Mouse (Mus musculus) limb, embryonic 14.5 days (tissue): ENCODE measurements around the gene Kcnj11. TPM values are rescaled to one million over a fixed set of nuclear protein-coding genes. Genes with fewer than 3 reads are reported as not detected.
A peak's percentile ranks its signal among the peaks of the same experiment; 100 is the strongest.

Source experiments
- ATAC-seq: fragments of 200-750 bp; cut with Nextera tagmentation; 2 replicates; pipeline ENCODE4 v1.8.0; 2017; ENCODE audit warnings: low read depth, moderate number of reproducible peaks, moderate TSS enrichment; ENCODE audit not compliant: low FRiP score
- DNase-seq: peaks from one replicate; pipeline ENCODE4 v3.0.0-alpha.2; 2015; ENCODE audit warnings: low spot score
- H3K27ac ChIP-seq: fragments of 300-500 bp; sonication (generic); replicated peaks from 2 replicates; pipeline ENCODE4 v1.5.1; 2014; ENCODE audit warnings: low read depth, mild to moderate bottlenecking, low read length, moderate library complexity, mixed read lengths
- H3K27me3 ChIP-seq: fragments of 300-500 bp; sonication (generic); 2 replicates; pipeline ENCODE4 v1.6.1; 2014; ENCODE audit warnings: low read length, mixed read lengths; ENCODE audit not compliant: control insufficient read depth, insufficient read depth
- H3K36me3 ChIP-seq: fragments of 300-500 bp; sonication (generic); 2 replicates; pipeline ENCODE4 v1.6.1; 2014; ENCODE audit warnings: mild to moderate bottlenecking, low read length, moderate library complexity, mixed read lengths; ENCODE audit not compliant: control insufficient read depth, insufficient read depth
- H3K4me1 ChIP-seq: fragments of 300-500 bp; sonication (generic); 2 replicates; pipeline ENCODE4 v1.6.1; 2014; ENCODE audit warnings: antibody characterized with exemption, low read length, mixed read lengths; ENCODE audit not compliant: control insufficient read depth, insufficient read depth
- H3K4me2 ChIP-seq: fragments of 300-500 bp; sonication (generic); replicated peaks from 2 replicates; pipeline ENCODE4 v1.6.1; 2014; ENCODE audit warnings: low read depth, mild to moderate bottlenecking, low read length, moderate library complexity; ENCODE audit not compliant: severe bottlenecking
- H3K4me3 ChIP-seq: fragments of 300-500 bp; sonication (generic); replicated peaks from 2 replicates; pipeline ENCODE4 v1.5.1; 2014; ENCODE audit warnings: low read length
- H3K9ac ChIP-seq: fragments of 300-500 bp; sonication (generic); 2 replicates; pipeline ENCODE4 v1.6.1; 2014; ENCODE audit warnings: mild to moderate bottlenecking, low read depth, low read length, moderate library complexity; ENCODE audit not compliant: severe bottlenecking
- H3K9me3 ChIP-seq: fragments of 300-500 bp; sonication (generic); 2 replicates; pipeline ENCODE4 v1.6.1; 2016; ENCODE audit warnings: low read length; ENCODE audit not compliant: control insufficient read depth
- POLR2A ChIP-seq: fragments of 200-500 bp; IDR thresholded peaks from 2 replicates; pipeline ENCODE4 v1.8.0; 2012; ENCODE audit warnings: inconsistent platforms, mild to moderate bottlenecking, moderate library complexity, borderline replicate concordance; ENCODE audit not compliant: insufficient read depth, insufficient read length; ENCODE audit errors: extremely low read depth
- WGBS: fragments of 180-500 bp; shearing (Covaris S2); extraction: QIAGEN DNeasy Blood & Tissue Kit; methylation state at CpG from one replicate; pipeline ENCODE4 v1.1.7; 2014; 5-methylcytosine and 5-hydroxymethylcytosine counted together
- polyA plus RNA-seq, 2 experiments: library from polyadenylated mRNA; depleted of rRNA in 1 of 2; stranded (reverse) in 1 of 2; unstranded in 1 of 2; fragments of >200 nt; fragmentation: Nextera tagmentation in 1 of 2; extraction: Ambion mirVana in 1 of 2; gene quantifications; 2 replicates each; pipeline versions ENCODE4 v1.2.1 to v1.2.3; 2012 to 2014

Kcnj11 gene
- polyA plus RNA-seq (2012; rRNA removed) (2.6 and 4.7 TPM in 2 replicates), polyA plus RNA-seq (2014; fragmentation: Nextera tagmentation; extraction: Ambion mirVana) (0.28 and 0.41 TPM in 2 replicates)

GRCm38 (mm10) chr7:46100563-46100962 is at the start of gene Kcnj11:
Kcnj11 (minus strand) TSS chr7:46100764.
- no peaks in the 10 kb centered on the region for H3K4me1 ChIP-seq
- H3K4me2 ChIP-seq: peak within 1 kb of the TSS; percentile 84
- 0% methylated on average over 32 of the region's 34 CpGs for WGBS
- no peak for TF ChIP-seq POLR2A
- no peaks in the 10 kb centered on the region for H3K36me3 ChIP-seq
- H3K9me3 ChIP-seq: no peaks in the 10 kb centered on the region
- H3K27me3 ChIP-seq: no peaks in the 10 kb centered on the region; the same call in 1 of the 2 replicates
- H3K9ac ChIP-seq: peak within 1 kb of the TSS; percentile 52
- H3K27ac ChIP-seq: no peak within 1 kb of the TSS
- peak within 1 kb of the TSS; percentile 44 for H3K4me3 ChIP-seq
- DNase-seq: peak; percentile 84
- ATAC-seq: peak; percentile 78

DNA sequence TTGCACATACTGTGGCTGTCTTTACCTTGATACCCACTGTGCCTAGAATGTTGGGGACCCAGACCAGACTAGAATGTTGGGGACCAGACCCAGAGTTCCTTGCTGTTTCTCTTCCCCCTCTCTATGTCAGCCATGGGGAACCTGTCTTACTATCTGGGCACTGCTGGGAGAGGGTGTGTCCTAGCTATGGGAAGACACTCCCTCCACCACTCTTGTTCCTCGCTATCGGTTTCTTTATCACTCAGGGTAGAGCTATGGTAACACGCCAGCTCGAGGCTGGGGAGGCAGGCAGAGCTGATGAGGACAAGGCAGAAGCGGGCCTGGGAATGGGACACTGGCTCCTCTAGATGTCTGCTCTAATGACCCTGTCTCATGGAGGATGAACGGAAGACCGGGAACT is 46.9 kb upstream of the Kcnj11 start:
- H3K4me1 ChIP-seq: no peaks in the 10 kb centered on the region
- WGBS: 83% methylated on average over 7 of the region's 7 CpGs
- no peak for TF ChIP-seq POLR2A
- H3K4me3 ChIP-seq: no peak overlapping the region
- H3K9me3 ChIP-seq: no peaks in the 10 kb centered on the region
- no peaks in the 10 kb centered on the region for H3K36me3 ChIP-seq
- no peak for DNase-seq
- H3K9ac ChIP-seq: no peak overlapping the region
- ATAC-seq: no peak
- no peaks in the 10 kb centered on the region for H3K27me3 ChIP-seq
- H3K27ac ChIP-seq: no peak overlapping the region
- no peak overlapping the region for H3K4me2 ChIP-seq

DNA sequence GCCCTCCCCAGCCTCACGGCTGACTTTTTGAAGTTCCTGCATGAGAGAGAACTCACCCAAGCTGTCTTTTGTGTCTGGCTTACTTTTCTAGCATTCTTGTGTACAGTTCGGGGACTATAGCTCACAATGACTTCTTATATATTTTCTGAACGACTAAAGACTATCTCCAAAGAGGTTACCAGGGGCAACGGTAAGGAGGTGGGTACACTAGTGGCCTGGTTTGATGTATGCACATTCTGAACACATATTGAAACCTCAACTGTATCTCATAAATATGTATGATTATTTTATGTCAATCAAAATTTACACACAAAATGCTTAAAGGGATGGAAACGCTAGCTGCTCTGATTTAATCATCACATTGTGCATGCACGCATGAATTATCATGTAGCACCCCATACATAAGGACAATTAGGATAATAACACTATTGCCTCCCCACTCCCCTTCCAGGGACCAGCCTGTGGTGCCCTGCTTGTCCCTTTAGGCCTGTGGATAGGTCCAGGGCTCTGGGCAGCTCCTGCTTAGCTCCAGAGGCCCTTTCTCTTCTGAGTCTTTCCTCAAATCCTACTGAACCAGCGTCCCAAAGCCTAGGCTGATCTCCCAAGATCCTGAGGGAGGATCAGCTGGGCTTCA is 46.2 kb upstream of the Kcnj11 start:
- ATAC-seq (no peak), DNase-seq (no peak)
- H3K4me3 ChIP-seq: no peak overlapping the region
- no peak for TF ChIP-seq POLR2A
- H3K27ac ChIP-seq: no peak overlapping the region
- no peaks in the 10 kb centered on the region for H3K9me3 ChIP-seq
- no peak overlapping the region for H3K9ac ChIP-seq
- no peaks in the 10 kb centered on the region for H3K36me3 ChIP-seq
- no peaks in the 10 kb centered on the region for H3K4me1 ChIP-seq
- WGBS: 84% methylated on average over 7 of the region's 7 CpGs
- H3K4me2 ChIP-seq: no peak overlapping the region
- no peaks in the 10 kb centered on the region for H3K27me3 ChIP-seq

GRCm38 (mm10) chr7:46144061-46144460 is 43.5 kb upstream of the Kcnj11 start:
- 69% methylated on average over 8 of the region's 8 CpGs for WGBS
- no peaks in the 10 kb centered on the region for H3K4me1 ChIP-seq
- H3K9me3 ChIP-seq: no peaks in the 10 kb centered on the region
- DNase-seq (no peak), ATAC-seq (no peak)
- no peak overlapping the region for H3K9ac ChIP-seq
- H3K27me3 ChIP-seq: no peaks in the 10 kb centered on the region
- TF ChIP-seq POLR2A: no peak
- H3K27ac ChIP-seq: no peak overlapping the region
- H3K4me2 ChIP-seq: no peak overlapping the region
- no peak overlapping the region for H3K4me3 ChIP-seq
- H3K36me3 ChIP-seq: no peaks in the 10 kb centered on the region

DNA sequence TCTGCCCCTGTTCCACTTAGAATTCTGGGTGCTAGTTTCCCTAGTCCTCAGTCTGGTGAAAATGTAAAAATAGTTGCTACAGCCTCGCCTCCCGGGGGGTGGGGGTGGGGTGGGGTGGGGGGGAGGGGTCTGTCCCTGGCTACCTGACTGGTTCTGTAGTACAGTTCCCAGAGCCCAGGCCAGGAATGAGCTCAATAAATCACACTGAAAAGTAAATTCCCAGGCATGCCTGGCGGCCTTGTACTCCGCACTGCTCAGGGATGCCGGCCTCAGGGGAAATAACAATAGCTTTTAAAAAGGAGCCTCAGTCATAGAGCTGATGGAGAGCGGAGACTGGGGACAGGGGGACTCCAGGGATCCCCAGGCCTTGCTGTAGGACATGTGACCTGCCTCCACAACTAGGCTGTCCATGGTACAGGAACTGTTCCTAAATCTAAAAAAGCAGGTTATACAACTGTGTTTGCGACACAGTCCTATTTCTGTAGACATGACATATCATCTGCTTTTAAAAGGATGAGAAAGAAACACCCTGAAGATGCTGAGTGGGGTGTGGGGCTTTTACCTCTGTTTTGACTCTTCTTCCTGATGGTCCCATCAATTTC is 37.9 kb upstream of the Kcnj11 start:
- no peak for TF ChIP-seq POLR2A
- no peak overlapping the region for H3K4me3 ChIP-seq
- ATAC-seq: no peak
- peaks cover 3% of the 10 kb centered on the region; the same call in 1 of the 2 replicates for H3K4me1 ChIP-seq
- H3K36me3 ChIP-seq: no peaks in the 10 kb centered on the region
- no peaks in the 10 kb centered on the region for H3K9me3 ChIP-seq
- no peak overlapping the region for H3K9ac ChIP-seq
- H3K27me3 ChIP-seq: no peaks in the 10 kb centered on the region
- no peak for DNase-seq
- WGBS: 24% methylated on average over 7 of the region's 7 CpGs
- H3K27ac ChIP-seq: no peak overlapping the region
- no peak overlapping the region for H3K4me2 ChIP-seq
